Mouse (Mus musculus): ENCODE data around the gene Arid5b.

Gene Arid5b

DNA sequence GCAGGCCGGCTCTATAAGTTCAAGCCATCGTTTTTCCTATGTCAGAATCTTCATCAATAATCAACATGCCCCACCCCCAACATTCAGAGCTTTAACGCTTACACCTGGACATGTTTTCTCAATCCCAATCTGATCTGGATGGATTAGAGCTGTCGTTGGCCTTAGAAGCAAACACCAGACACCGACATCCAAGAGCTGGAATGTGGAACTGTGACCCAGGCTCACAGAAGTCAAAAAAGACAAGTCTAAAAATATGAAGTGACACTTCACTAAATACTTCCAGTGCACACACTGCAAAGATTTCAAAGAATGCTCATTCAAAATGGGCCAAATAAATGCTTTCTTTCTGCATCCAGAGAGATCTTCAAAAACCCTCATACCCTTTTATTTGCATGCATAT is 144.5 kb downstream of the Arid5b start:
- no peak for DNase-seq

DNA sequence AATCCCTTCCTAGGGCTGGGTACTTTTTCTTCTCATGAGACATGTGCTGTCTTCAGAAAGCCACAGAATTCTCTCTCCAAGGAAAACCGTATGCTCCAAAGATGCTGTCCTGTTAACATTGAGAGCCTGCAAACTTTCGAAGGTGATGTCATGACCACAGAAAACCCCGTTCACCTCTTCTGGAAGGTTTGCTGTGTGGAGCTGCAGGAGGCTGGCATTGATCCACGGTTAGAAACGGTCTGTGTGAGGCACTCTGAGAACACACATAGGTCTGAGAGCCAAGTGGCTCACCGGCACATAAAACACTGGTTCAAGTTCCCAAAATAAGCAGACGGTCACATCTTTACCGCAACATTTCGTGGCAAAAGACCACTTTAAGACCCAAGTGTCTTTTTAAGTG is 145.9 kb downstream of the Arid5b start:
- no peak for DNase-seq

DNA sequence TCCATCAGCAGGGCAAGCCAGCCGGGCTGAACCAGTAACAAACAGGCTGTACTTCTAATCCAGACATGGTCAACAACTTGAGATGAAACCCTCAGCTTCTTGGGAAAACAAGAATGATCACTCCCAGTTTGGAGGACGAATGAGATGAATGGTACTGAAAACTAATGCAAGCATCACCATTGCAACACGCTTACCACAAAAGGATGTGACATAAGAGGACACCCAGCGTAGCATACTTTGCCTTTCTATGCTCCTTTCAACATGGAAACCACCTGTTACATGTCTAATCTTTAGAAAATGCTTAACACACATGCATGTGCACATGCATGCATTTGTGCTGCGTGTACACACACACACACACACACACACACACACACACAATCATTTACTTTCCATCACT is 146.4 kb downstream of the Arid5b start:
- DNase-seq, result no peak

DNA sequence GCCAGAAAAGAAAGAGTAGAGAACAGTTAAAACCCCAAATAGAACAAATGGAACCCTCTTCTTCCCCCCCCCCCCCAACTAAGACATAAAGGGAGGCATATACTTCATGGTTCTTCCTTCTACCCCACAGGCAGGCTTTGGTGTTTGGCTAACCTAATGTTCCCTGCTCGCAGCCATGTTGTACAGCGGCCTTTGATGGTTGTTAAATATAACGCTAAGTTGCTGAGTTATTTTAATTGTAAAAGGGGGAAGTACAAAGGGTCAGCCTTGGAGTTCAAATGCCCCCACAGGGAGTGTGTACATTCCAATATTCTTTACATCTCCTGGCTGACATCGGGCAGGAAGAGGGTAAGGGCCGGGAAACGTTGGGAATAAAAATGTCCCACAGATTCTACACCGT is 148.9 kb downstream of the Arid5b start:
- DNase-seq, result no peak

DNA sequence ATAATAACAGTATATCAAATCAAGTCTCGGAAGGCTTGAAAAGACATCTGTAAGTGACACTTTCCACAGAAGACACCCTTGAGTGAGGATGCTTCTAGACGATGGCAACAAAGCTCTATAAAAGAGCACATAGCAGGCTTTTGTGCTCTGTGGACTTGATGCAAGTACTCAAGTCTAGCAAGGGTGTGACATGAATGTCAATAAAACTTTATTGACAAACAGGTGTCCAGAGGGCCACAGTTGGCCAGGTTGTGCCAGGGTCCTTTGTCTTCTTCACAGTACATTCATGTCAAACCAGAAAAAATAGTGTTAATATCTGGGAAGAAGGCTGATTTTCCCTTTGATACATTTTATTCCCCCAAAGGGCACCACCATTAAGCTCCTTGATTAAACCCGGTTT is 149.5 kb downstream of the Arid5b start:
- DNase-seq, result no peak

DNA sequence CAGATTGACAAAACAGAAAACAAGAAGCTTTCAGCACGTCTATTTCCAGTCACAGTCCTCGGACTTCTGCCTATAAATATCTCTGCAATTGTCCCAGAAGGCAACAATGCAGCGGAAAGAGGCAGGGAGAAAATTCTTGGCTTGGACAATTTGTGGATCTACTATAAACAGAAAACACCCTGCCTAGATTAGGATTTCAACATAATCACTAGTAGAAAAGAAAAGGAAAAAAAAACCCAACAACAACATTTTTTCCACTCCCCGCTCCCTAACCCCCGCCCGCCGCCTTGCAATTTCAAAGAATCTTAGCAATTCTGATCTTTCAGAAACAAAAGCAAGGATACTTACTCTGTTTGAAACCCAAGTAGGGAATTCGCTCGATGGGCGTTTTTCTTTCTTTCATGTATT is 150.1 kb downstream of the Arid5b start:
- DNase-seq, result no peak

DNA sequence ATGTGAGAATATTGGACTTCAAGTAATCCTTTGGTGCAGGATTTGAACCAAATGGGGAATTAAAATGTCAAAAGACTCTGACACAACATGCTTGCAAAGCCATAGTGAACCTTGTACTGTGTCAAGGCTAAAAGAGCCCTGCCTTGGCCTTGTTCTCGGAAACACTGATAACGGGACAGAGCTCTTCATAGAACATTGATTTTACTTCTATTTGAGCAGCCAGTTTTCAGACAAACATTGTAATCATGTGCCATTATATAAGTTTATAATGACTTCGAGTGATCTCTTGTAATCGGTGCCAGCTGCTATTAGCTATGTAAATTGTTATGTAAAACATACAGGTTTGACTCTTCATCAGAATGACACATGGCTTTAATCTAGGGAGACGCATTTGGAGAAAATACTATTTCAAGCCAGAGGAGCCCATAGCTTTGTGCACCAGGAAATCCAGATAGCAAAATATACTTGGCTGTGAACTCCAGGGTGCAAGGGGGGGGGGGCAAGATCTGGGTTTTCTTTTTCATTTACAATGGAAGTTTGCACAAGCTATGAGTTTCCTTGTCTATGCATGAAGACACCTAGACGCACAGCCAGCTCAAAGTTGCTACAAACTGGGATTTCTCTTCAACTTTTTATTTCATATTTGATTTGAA is 150.8 kb downstream of the Arid5b start:
- DNase-seq, result no peak

DNA sequence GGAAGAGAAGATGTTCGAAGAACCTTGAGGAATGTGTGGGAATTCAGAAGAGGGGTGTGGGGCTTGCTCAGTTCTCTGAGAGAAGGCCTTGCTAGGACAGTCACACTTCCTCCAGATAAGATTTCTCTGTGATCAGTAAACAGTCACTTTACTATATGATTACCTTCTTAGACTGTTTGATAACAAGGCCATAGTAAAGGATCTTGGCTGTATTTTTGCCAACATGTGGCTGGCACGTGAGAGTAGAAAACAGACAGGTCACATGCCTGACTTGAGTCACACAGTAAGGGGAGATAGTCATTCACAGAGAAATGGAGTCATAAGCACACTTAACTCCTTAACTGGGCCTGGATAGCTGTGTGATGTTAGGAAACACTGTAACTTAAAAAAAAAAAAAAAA is 151.4 kb downstream of the Arid5b start:
- no peak for DNase-seq

DNA sequence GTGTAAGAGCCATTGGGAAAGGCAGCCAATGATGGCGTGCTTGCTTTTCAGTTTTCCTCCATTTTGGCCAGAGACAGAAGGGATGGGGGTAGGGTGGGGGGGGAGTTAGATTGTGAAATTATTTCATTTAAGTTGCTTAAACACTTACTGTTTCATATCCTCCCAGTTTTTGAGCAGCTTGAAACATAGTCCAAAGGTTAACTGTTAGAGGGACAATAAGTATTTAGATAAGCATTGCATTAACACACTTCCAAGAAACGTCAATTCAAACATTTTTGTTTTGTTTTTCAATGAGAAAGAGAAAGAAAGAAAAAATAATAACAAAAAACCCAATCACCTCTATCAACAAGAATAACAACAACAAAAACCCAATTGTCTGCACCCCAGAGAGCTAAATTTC is 152.0 kb downstream of the Arid5b start:
- no peak for DNase-seq

DNA sequence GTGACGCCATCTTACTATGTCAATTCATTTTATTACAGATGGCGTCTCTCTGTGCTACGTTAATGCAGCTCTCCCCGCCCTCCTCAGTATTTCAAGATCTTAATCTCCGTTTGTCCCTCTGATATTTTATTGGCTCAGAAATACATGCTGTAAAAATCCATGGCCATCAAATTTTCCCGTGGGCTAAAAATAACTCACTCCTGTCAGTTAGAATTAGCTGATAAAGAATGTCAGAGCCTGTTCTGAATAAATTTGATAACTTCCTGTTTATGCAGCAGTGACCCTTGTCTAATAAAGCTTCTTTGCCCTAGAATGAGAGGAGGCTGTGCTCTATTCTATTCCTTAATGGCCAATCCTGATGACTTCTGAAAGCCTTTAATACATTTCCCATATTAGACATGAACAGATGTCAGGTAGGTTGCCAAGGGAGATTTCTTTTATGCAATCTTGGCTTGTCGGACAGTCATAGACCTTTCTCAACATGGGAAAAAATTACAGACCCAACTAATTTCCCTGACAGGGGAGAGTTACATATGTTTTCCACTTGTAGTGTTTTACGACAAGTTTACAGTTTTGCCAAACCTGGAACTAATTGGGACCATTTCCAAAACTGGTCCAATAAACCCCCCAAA is 152.5 kb downstream of the Arid5b start:
- no peak for DNase-seq

DNA sequence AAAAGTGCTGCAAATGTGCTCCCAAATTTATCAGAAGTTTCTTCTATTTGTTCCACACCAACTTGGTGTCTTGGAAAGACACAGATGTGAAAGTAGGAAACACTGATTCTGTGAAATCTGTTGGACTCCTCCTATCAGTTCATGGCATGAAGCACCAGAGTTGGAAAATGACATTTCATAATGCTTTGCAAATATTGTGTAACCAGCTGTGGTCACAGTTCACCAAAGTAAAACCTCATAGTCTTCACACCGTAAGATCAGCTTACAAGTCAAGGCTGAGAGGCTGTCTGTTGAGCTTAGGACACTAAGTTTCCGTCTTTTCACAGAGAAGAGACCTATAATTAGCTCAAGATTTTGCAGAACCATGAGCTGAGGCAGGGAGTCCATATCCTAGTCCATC is 153.6 kb downstream of the Arid5b start:
- DNase-seq, result no peak

DNA sequence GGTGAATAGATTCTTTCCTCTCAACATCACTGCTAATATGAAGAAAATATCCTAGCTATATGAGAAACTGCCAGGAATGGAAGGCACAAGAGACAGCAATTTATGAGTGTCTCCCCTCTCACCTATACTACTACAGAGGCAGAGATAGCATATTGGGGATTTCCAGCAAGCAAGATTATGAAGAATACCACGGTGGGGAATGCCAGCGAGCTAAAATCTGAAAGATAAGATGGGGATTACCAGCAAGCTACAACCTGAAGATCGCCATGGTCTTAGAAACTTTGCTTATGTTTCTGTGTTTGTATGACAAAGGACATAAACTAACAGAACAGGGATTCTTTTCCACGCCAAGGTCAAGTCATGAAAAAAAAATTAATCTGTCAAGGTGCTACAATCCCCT is 155.1 kb downstream of the Arid5b start:
- DNase-seq, result no peak

DNA sequence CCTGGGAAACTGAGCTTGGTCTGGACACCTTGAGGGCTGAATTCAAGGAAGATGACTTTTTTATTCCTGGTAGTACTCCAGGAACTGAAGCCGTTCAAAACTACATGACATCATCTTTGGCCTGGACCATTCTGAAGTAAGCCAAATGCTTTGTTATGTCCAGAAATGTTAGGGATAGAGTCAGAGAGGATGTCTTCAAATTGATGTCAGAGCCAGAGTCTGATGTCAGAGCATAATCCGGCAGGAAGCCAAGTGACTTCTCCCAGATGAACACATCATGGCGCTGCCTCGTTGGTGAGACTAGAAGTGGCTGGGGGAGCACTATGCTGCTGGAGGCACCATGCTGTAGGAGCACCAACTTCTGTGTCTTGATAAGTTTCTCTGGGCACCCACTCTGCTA is 156.6 kb downstream of the Arid5b start:
- no peak for DNase-seq

DNA sequence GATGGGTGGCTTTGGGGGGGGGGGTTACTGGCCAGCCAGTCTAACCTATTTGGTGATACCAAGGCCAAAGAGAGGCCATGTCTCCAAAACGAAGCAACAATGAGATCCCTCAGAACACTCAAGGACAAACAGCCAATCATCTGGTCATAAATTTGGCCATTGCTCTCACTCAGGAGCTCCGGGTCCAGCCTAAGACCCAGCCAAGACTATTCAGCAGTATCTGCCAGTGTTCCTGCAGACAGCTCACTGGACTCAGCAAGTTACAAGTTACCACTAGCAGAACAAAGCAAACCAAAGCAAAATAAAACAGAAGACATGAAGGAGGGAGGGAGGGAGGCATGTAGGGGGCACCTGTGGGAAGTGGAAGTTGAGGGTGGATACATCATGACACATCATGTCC is 157.3 kb downstream of the Arid5b start:
- no peak for DNase-seq

DNA sequence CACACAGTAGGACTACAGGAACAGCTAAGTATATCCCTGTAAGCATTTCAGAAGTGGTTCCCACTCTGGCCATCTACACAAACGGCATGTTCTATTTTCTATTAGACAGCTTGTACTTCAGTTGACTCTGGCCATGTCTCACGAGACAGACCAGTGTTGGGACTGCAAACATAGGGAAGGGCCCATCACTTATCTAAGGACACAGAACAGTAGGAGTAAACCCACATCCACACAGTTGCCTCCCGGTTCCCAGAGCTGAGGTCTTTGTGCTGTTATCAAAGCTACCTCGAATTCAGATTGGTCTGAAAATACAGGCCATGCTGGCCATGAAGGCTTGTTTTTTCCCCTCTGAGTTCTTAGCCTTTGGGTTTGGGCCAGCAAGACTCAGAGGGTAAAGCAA is 158.5 kb downstream of the Arid5b start:
- DNase-seq, result no peak

DNA sequence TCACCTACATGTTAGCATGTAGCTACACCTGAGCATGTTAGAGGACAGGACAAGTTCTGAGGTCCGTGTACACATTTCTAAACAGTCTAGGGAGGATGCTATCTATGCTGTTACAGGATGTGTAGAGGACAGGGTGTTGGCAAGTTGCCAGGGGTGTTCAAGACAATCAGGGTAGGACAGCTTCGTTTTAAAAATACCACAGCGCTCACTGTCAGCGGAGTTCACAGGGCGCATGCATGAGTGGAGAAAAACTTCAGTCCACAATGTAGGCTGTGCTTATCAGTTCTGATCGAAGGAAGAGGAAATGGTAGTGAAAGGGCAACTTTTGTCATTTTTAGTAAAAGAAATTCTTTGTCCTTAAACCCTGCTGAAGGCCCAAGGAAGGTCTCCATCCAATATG is 159.3 kb downstream of the Arid5b start:
- DNase-seq, result peak; percentile 30 to 45

DNA sequence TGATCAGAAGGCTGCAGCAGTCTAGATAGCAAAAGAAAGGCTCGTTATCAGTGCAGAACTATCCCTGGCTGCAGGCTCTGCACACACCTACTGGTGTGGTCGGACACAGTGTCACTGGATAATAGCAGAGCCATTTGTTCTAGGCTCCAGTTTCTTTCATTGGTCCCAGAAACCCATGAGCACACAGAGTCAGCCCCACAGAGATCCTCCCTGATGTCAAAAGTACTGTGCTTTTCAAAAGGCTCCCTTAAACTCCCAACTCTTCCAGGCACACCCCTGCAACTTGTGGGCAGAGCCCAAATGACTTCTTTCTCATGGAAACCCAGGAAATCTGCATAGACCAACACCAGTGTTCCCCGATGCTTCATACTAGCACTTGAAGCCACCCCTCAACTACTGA is 163.6 kb downstream of the Arid5b start:
- no peak for DNase-seq

DNA sequence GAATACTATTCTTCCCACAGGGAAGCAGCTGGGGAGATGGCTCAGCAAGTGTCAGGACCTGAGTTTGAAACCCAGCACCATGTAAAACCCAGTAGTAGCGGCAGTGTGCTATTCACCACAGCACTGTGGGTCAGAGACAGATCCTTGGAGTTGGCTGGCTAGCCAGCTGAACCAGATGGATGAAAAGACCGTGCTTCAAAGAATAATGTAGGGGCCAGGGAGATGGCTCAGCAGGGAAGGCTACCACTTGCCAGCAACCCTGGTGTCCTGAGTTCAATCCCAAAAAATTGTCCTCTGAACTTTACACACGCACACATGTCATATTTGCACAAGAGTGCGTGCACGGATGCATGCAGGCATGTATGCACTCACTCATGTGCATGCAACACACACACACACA is 164.9 kb downstream of the Arid5b start:
- DNase-seq, result no peak

DNA sequence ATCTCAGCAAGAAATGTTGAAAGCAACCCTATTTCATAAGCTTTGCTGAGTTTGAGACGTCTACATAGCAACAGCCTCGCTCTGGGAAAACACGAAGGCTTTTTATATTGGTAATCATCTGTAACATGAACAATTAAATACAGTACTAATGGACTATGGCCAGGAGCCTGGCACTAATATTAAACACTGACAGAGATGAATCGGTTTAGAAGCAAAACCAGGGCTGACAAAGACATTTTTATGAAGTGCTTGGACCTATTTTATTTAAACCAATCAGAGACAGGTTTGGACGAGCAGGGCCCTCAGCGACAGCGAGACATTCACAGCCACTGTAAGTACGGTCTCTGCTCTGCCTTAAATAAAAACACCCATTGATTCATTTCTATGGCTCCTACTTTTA is 165.6 kb downstream of the Arid5b start:
- DNase-seq, result no peak

DNA sequence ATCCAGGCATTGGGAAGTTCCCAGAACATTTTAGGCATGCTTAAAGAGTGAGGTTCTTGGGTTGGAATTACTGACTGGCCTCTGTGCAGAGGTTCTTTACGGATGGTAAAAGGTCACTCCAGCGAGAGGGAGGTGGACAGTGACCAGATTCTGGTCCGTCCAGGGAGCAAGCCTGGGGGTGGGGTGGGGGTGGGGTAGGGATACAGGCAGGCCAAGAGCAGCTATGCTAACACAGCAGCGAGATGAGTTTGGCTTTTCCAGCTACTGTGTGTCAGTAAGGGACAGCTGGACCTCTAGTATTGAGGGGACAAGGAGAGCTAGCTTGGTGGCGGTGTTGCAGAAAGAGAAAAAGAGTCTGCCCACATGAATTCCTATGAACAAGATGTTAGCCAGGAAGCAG is 167.9 kb downstream of the Arid5b start:
- no peak for DNase-seq

DNA sequence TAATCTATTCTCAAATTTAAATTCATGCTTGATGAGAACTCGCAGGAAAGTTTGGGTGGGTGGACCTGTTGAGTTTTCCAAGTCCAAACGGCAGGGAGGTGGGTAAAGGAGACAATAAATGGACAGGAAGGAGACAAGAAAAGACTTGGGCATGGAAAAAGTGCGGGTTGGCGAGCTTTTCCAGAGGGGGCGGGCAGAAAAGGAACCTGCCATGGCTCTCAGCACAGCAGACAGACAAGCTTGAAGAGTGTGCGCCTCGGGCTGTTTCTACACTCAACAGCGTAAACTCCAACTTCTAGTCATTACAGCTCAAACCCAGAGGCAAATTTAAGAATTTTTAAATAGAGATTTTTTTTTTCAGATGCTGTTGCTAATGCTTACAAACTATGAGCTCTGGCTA is 168.4 kb downstream of the Arid5b start:
- no peak for DNase-seq

DNA sequence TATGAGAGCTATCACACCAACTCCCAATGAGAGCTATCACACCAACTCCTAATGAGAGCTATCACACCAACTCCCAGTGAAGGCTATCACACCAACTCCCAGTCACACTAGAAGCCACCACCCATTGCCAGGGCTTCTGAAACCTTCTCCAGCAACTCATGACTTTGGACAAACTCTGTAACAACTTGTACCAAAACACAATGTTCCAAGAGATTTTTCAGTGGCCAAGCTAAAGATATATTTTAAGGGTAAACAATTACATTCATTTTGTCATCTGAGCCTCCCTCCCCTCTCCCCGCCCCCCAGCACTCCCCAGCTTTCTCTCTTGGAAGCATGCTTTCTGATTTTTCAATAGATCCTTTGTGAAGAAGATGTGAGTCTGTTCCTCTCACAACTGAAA is 168.9 kb downstream of the Arid5b start:
- no peak for DNase-seq

DNA sequence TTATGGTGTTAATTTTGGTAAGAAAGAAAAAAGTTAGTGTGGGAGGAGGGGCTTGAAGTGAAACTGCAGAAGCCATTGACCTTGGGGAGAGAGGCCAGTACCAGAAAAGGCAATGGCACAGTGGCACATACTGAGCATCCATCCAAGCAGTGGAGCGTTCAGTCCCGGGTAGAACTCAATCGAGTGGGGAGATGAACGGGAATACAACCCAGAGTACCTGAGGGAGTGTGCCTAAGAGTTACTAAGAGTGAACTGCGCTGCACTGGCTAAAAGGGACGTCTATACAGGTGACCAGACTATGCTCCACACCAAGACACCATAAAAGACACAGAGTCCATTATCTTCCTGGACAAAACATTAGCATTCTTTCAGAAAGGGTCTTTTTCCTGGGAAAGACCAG is 170.8 kb downstream of the Arid5b start:
- DNase-seq, result no peak

DNA sequence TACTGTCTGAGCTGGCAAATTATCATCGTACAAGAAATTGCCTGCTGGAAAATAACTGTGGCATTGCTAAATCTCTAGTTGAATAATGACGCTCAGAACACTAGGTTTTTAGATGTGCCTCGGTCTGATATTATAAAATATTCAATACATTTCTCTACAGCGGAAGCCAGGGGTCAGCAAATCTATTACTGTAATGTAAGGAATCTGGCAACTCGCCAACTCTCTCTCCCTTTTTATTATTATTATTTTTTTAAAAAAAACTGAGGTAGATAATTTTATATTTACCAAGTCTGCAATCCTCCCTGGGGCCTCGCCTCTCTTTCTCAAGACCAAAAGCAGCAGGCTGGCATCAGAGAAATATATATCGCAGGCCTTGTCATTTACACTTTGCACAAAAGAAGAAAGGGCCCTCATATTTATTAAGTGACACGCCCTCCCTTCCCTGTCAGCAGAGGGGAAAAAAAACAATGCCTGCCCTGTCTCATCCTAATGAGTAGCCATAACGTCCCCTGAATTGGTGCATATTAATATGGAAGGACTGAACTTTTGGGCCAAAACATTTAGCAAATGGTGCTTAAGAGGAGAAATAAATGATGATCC is 172.1 kb downstream of the Arid5b start:
- no peak for DNase-seq
